Mouse (Mus musculus) thymus, postnatal 25 days (tissue): Measurements from ENCODE around the gene Ntmt1.

Experiments
- DNase-seq: peaks from one replicate; pipeline ENCODE4 v3.0.0; 2022

The Ntmt1 gene

DNA sequence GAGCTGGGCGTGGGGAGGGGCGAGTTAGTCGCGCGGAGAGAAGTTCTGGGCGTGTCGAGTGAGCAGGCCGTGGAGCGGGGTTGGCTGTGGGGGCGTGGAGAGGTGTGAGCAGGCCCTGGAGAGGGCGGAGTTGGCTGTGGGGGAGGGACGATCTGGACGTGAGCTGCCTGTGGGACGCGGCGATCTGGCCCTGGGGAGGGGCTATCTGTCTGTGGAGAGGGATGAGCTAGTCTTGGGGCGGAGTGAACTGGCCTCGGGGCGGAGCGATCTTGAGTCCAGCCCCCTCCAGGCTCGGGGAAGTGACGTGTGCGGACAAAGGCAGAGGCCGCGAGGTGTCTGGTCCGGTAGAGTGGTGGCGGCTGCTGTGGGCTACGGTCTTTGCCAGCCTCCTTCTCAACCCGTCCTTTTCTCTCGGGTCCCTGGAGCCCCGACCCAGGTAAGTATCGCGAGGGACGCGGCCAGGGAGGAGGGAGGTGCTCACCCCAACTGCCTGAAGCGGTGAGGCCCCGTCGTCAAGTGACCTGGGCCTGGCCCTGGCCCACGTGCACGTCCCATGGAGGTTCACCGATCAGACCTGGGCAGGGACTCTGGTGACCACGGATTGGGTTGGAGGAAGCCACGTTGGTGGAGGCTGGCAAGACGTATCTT lies at the start of gene Ntmt1:
Gene Ntmt1 (plus strand): TSS at position 179 of the 648 bp plus-strand sequence.
- peak; percentile 98 for DNase-seq

DNA sequence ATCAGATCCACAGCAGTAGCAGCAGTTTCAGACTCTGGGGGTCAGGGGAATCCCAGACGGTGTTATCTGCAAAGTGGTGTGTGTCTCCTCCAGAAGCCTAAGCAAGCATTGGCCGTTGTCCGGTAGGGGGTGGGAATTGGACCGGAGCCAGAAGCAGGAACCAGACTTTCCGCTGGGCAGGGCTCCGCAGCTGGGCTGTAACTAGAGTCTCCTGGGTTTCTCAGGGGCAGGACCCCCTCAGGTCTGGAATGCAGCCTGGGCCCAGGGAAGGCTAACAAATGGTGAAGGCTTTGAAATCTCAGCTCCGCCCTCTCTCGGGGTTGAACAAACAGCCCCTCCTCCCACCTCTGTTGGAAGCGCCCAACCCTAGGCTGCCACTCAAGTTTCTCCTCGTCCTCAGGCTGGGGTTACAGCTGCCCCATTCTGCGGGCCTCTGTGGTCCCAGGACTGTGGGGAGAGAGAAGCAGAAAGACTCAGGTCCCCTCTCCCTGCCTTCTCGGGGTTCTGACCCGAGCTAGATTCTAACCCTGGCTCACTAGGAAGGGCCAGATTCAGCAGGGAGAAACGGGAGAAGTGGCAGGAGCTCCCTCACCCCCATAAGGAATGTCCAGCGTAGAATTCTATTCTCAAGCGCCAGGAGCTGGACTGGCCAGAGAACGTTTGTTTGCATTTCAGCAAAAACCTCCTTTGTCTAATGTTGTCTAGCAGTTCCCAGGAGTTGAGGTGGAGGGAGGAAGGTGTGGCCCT lies 49.1 kb upstream of the Ntmt1 start:
- DNase-seq: peak; percentile 7

DNA sequence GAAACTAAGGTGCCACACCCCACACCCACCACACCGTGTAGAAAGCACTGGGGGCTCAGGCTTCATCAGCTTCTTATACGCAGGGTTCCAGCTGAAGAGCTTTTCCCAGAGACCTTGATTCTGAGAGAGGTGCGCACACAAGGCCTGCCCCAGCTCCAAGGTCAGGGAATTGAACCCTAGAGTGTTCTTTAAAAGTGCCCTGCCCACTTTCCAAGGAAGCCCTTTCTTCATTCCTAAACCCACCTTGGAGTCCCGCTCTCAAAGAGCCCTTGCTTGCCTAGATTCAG lies 48.6 kb upstream of the Ntmt1 start:
- DNase-seq: no peak

DNA sequence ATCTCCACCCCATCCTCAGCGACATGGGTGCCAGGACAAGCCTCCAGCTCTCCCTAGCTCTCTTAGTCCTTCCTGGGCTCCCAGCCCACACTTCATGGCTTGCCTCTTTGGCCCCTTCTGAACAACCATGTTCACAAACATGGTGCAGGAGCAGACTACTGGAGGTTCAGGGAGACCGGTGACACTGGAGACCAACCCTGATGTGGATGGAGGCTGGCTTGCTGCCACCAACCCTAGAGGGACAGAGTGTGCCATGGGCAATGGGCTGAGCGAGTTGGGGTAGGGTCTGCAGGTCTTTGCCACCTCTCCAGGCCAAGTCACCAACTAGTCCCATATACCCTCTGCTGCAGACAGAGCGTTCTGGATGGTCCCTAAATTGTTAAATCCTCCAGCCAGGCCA lies 48.2 kb upstream of the Ntmt1 start:
- no peak for DNase-seq

DNA sequence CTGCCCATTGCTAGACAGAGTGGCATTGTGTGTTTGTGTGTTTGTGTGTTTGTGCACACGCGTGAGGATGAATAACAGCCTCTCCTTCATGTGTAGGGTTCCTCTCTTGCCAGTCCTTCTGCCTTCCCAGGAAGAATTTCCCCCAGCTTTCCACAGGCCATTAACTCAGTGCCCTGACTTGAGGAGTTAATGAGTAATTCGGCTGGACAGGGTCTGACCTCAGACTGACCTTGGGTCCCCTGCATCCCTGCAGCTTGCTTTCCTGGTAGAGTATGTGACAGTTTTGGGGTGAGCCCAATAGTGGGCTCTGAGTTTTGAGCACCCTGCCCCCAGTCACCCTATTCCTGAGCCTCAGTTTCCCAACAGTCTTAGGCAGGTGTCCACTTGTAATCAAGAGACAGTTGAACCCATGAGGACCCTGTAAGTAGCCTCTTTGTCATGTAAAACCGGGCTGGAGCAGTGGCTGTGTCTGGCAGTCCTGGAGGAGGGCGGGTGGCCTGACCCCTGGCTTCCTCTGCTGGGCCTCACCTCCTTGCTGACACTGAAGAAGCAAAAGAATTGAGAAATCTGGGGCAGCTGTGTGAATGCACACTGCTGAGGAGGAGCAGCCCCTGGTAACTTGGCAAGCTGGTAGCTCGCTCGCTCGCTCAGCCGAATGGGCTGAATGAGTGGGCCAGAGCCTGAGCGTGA lies 47.6 kb upstream of the Ntmt1 start:
- no peak for DNase-seq

DNA sequence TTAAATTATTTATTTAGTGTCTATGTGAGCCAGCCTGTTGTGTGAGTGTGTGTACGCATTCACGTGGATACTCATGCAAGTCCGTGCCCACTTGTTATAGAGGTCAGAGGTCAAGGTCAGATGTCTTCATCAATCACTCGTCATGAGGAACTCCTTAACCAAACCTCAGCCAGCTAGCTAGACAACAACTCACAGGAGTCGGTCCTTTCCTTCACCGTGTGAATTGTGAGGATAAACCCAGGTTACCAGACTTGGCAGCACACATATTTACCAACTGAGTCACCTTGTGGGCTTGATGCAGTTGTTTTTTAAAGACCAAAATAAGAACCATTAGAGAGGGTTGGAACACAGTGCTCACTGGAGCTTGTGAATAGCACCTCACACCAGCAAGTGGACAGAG lies 46.9 kb upstream of the Ntmt1 start:
- DNase-seq: no peak

DNA sequence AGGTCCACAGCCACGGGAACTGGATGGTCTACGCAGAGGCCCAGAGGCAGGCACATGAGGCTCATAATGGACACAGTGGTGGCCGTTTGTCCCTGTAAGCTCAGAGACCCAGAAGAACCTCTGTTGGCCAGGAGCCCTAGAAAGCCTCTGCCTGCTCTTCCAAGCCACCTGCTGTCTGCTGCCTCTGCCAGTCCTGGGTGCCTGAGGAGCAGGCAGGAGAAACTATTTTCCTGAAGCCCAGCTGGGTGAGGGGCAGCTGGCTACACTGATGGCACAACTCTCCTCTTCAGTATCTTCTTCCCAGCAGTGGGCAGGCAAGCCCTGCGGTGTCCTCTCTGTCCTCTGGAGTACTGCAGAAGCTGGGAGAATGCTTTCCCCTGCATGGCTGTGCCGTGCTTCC lies 41.2 kb upstream of the Ntmt1 start:
- no peak for DNase-seq

DNA sequence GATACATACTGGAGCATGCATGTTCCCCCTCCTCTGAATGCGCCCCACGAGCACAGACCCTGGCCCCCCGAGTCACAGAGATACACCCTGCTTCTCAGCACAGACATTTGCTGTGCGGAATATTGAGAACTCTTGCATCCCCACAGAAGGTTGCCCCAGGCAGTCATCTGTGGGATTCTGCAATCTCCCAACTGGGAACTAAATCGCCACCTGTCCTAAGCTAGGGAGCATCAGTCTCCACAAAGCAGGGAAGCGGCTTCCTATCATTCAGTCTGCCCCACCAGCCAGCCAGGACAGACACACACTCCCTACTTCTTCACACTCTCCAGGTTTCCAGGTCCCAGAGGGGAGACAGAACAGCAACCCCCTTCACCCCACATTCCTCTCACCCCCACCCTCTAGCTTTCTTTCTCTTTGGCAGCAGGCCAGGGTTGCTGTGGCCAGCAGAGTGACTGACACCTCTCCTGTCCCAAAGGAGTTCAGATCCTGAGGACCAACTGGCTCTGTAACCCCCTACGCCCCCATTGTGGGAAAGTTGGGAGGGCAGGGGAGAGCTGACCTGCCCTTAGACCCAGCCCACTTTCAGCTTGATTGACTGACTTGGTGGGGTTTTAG lies 39.9 kb upstream of the Ntmt1 start:
- DNase-seq: no peak

DNA sequence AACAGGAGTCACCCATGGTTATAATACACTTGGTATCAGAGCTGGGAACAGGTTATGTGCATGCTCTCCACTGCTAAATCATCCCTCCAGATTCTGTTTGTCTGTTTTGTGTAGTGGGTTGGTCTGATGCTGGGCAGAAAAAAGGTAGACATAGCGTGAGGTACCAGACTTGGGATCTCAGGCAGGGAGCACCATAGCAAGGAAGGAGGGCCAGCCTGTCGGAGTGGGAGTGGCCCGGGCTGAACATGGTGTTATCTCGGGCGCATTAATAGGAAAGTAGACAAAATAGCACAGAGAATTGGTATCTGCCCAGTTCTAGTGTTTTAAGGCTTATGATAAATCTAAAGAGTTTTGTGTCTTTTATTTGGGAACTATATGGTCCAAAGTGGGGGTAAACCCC lies 39.1 kb upstream of the Ntmt1 start:
- DNase-seq: no peak

DNA sequence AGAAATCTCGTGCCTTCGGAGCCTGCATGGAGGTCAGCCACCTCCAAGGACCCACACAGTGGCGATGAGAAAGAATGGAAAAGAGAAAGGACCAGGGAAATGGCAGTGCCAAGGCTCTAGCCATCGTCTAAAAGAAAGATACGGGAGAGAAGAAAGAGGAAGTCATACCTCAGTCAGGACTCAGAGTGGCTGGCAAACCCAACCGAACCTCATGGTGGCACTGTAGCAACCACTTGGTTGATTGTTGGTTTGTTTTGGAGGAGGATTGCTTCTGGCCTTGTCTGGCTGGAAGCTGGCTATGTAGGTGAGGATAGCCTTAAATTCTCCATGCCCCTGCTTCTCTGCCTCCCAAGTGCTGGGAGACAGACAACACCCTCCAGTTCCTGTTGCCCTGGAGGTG lies 38.4 kb upstream of the Ntmt1 start:
- no peak for DNase-seq

DNA sequence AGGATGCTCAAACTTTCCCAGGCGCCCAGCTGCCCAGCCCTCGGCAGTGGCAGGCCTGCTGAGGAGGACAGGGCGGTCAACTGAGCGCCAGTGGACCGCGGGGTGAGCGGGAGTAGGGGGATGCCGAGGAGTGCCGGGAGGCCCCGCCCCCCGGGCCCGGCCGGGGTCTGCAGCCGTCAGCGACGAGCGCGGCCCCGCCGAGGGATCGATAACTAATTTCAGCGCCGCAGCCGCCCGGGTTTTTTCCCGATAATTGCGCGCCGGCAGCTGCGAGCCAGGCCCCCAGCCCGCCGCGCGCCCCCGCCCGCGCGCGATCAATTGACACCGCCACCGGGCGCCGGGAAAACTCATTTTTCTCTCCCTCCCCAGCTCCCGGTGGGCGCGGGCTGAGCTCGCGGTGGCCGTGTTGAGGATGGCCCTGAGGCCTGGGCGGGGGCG lies 36.2 kb upstream of the Ntmt1 start:
- DNase-seq: no peak

DNA sequence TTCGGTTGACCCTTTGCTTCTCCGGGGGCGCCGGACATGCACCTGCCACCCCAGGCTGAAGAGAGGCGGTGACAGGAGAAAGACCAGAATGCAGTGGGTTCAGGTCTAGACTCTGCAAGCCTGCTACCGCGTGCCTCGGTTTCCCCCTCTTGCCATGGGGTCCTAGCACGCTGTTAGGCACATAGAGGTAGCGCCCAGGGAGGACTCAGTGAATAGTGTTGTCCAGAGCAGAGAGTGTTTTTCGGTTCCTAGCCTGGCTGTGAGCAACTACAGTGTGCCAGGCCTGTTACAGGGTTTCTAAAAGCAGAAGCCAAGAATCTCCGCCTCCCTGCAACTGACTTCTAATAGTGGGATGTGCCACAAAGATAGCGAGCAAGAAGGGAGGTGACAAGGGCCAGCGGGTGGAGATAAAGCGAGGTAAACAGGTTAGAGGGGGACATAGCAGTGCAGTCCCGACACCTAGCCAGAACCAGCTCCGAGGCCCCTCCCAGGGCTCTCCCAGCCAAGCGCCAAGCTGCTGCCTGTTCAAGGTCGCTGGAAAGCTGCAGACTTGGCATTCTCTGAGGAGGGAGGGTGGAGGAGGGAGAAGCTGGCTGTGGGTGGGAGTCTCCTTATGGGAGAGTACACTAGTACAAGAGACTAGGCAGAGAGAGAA lies 35.7 kb upstream of the Ntmt1 start:
- no peak for DNase-seq

DNA sequence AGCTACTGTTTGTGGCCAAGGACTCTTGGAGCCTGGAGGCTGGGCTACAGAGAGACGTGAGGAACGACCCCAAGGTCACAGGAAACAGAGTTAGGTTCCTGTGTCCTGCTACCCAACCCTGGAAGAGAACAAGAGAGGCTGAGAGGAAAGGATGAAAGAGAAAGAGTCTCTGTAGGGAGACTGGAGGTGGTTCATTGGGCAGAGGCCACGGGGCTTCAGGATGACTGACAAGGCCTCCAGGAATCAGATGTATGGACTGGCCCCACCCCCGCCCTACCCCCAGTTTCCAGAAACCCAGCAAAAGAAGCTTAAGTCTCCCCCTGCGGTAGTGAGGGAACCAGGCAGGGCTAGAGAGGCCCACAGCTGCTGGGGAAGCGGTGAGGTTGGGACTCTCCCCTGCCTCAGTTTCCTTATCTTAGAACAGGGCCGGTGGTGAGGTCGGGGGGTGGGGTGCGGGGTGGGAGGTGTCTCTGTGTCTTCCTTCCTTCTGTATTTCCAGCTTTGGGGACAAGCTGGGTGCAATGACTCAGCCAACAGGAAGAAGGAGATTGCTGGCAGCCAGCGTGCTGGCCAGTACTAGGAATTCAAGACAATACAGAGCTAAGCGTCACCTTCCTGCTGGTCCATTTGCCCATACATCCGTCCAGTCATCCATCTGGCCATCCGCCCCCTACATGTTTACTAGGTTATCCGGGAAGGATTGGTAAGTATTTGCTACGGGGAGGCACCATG lies 34.9 kb upstream of the Ntmt1 start:
- DNase-seq: no peak

DNA sequence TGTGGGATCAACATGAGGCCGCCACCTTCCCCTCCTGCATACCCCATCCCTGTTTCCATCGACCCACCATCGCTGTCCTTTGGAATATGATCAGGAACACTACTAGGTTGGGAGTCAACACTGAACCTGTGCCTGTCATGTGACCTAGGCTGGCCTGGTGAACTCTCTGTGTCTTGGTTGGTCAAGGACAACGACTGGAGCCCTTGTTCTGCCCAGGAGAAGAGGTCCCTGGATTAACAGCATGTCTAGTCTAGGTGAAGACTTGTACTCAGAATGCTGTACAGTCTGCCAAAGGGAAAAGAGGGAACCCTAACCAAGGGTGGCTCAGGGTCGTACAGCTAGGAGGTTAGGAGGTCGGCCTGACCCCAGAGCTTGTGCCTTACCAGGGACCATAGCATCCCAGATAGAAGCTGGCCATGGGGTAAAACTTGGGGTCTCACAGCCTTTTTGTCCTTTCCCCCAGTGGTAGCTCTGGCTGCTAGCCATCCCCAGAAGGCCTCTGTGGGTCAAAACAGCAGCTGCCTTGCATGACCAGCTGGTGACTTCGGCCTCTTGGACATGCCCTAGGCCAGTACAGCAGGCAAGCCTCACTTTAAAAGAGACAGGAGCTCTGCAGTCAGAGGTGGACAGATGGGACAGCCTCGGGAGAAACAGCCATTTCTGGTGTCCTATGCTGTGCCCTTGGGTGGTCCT lies 34.2 kb upstream of the Ntmt1 start:
- DNase-seq: no peak

DNA sequence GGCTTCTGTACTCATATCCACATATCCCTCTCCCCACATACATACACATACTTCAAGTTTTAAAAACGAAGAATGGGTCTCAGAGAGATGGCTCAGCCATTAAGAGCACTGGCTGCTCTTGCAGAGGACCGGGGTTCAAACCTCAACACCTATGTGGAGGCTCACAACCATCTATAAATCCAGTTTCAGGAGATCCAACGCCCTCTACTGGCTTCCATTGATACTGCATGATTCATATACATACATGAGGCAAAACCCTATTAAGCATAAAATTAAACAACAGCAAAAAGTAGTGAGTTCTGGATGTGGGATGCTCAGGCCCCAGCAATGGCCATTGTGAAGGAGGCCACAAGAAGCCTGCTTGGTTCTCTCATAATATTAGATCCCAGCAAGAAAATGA lies 31.7 kb upstream of the Ntmt1 start:
- no peak for DNase-seq

DNA sequence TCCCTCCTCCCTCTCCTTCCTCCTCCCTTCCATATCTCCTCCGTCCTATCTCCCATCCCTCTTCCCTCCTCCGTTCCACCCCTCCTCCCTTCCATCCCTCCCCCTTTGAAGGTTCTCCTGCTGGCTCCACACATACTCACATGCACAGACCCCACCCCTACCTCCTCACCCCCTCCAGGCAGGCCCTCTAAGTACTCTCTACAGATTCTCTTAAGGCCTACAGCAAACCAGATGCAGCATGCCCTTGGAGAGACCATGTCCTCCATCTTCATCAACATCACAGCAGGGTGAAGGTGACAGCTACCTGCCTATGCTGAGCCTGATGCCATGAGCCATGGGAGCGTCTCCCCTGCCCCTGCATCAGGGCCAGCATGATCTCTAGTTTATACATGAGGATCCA lies 30.4 kb upstream of the Ntmt1 start:
- DNase-seq: no peak

DNA sequence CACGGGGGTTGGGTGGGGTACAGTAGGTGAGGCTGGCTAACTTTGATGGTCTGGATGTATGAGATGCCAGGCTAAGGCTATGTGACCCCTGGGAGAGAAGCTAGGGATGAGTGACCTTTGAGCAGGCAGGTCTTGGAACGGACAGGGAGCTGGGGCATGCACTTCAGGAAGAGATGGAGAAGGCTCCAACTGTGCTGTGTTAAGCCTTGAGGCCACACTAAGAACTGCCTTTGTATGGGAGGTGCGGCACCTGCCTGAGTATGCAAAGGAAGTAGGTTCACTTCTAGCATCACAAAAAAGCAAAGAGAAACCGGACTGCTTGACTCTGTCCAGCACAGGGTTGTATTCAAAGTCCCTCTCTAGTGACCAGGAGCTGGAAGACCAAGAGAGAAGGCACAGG lies 29.4 kb upstream of the Ntmt1 start:
- no peak for DNase-seq

DNA sequence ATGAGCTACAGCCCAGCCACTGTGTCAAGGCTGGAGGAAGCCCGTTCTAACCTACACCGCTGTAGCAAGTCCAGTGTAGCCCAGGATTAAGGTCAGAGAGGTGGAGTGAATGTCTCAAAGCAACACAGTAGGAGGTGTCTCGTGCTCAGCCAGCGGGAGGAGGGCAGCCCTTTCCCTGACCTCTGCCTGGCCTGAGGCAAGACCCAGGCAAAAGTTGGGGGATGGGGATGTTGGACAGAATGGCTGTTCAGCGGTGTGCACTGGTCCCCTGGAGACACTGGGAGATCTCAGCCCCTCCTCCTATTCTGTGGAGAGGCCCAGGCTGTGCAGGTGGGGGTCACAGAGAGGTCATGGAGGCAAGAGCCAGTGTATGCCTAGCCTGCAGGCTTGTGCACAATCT lies 28.4 kb upstream of the Ntmt1 start:
- DNase-seq: no peak

DNA sequence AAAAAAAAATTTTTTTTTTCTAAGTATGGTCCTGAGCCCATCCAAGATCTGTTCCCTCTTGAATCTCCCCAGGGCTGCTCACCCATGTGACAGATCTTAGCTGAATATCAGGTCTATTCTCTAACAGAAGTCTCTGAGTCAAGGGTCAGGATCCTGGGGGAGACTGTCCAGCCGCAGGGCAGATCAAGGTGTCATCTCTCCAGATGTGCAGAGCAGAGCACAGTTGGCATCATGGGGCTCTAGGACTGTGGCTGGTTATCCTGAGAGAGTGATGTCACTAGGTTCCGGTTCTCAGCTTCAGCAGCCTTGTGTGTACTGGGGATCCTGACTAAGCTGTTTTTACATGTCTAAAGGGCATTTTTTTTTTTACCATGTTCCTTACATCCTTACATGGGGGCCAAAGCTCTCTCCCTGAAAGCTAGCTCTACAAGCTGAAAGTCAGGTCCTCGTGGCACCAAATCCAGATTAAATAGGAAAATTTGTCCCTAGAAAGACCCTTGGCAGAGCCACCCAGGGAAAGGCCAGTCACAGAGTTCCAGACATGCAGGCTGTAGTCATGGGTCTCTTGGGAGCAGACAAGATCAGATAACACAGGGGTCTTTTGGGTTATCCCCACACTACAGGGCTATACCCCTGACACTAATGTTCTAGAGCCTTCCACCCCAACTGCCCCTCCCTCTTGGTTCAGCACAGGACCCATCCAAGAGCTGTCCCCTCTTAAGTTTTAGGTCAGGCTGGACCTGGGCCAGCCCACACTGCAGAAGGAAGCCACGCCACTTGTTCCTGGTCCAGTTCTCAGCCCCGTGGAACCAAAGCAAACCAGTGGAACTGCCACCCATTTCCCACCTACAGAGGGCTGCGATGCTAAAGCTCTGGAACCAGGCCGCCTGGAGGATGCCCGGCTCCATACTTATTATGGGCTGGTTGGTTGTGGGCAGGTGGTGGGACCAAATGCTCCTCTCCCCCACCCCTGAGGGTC lies 25.0 kb upstream of the Ntmt1 start:
- no peak for DNase-seq

DNA sequence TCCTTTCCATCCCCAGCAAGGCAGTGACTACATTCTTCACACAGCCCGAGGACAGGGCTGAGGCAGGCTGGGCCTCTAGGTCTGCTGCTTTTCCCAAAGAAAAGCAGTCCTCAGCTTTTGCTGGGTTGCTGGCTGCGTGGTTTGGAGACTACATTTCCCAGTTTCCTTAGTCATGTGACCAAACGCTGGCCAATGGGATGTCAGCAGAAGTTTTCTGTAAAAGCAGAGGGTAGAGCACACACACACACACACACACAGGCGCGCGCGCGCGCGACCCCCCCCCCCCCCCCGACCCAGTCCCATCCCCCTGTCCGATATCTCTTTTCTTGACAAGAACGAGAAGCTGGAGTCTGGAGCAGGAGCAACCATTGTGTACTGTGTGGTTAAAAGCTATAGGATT lies 24.3 kb upstream of the Ntmt1 start:
- DNase-seq: peak; percentile 49
